Mouse (Mus musculus): ENCODE data around the gene Ttc3.
"Not testable (repeated sequence)": the region's sequence is repeated elsewhere in the genome, so short reads cannot be mapped to it uniquely, and the experiment has no call there.

Ttc3 gene

GRCm38 (mm10) chr16:94436801-94437200 lies 66.4 kb downstream of the Ttc3 start:
- DNase-seq: no peak

- no peak for DNase-seq
Measured at GRCm38 (mm10) chr16:94441361-94441760, 70.9 kb downstream of the Ttc3 start.

GRCm38 (mm10) chr16:94449151-94449550 lies 78.7 kb downstream of the Ttc3 start:
- DNase-seq: no peak

GRCm38 (mm10) chr16:94449632-94450031 lies 79.2 kb downstream of the Ttc3 start:
- DNase-seq: no peak

GRCm38 (mm10) chr16:94451545-94452488 lies 81.4 kb downstream of the Ttc3 start:
- DNase-seq: no peak

GRCm38 (mm10) chr16:94452768-94453167 lies 82.3 kb downstream of the Ttc3 start:
- no peak for DNase-seq

- no peak for DNase-seq
Measured at GRCm38 (mm10) chr16:94454146-94454545, 83.7 kb downstream of the Ttc3 start.

GRCm38 (mm10) chr16:94464067-94464466 lies 93.6 kb downstream of the Ttc3 start:
- DNase-seq: no peak

- DNase-seq: no peak
Measured at GRCm38 (mm10) chr16:94465900-94466299, 95.5 kb downstream of the Ttc3 start.

GRCm38 (mm10) chr16:94466317-94466716 lies 95.9 kb downstream of the Ttc3 start:
- DNase-seq: not testable (repeated sequence)

- DNase-seq: no peak
Measured at GRCm38 (mm10) chr16:94467337-94468055, 97.1 kb downstream of the Ttc3 start.

- no peak for DNase-seq
Measured at GRCm38 (mm10) chr16:94468391-94468790, 98.0 kb downstream of the Ttc3 start.

- peak; percentile 68 for DNase-seq
Measured at GRCm38 (mm10) chr16:94472515-94472951, 102.1 kb downstream of the Ttc3 start.

GRCm38 (mm10) chr16:94473086-94473822 lies 102.8 kb downstream of the Ttc3 start:
- peak; percentile 46 for DNase-seq

GRCm38 (mm10) chr16:94484752-94485535 lies 114.5 kb downstream of the Ttc3 start:
- DNase-seq: no peak

GRCm38 (mm10) chr16:94487341-94487740 lies 116.9 kb downstream of the Ttc3 start:
- no peak for DNase-seq

GRCm38 (mm10) chr16:94489326-94489725 lies 118.9 kb downstream of the Ttc3 start:
- no peak for DNase-seq

GRCm38 (mm10) chr16:94497176-94497575 lies 126.8 kb downstream of the Ttc3 start:
- not testable (repeated sequence) for DNase-seq

- peak; percentile 45 for DNase-seq
Measured at GRCm38 (mm10) chr16:94497911-94498310, 127.5 kb downstream of the Ttc3 start.

GRCm38 (mm10) chr16:94504192-94504591 lies 133.8 kb downstream of the Ttc3 start:
- DNase-seq: no peak

GRCm38 (mm10) chr16:94507071-94507470 lies 136.7 kb downstream of the Ttc3 start:
- no peak for DNase-seq

- DNase-seq: no peak
Measured at GRCm38 (mm10) chr16:94508769-94509168, 138.4 kb downstream of the Ttc3 start.

All from right cerebral cortex, postnatal 4 days (tissue).